Mouse (Mus musculus) thymus, adult 2 months (tissue): Measurements from ENCODE around the gene F2r.

Experiments used
- CTCF ChIP-seq: fragments of 200-500 bp; IDR thresholded peaks from 2 replicates; pipeline ENCODE4 v1.5.1; 2012; ENCODE audit warnings: mild to moderate bottlenecking, control low read depth, low read length, moderate library complexity, borderline replicate concordance; ENCODE audit not compliant: control insufficient read depth, poor library complexity, insufficient read depth; ENCODE audit errors: extremely low read depth
- POLR2A ChIP-seq: fragments of 200-500 bp; IDR thresholded peaks from 2 replicates; pipeline ENCODE4 v1.6.1; 2012; ENCODE audit warnings: mild to moderate bottlenecking, low read length, control low read depth, moderate library complexity; ENCODE audit not compliant: control insufficient read depth, poor library complexity, insufficient read depth; ENCODE audit errors: extremely low read depth

GRCm38 (mm10) chr13:95584898-95585297, 33.4 kb downstream of the F2r start:
- TF ChIP-seq POLR2A = no peak
- TF ChIP-seq CTCF = no peak
